Mouse (Mus musculus) C2C12 (cell line): ENCODE measurements at regions not wholly inside any gene's neighbourhood (a gene's known extent, or its start where the extent isn't known, plus 50 kb on each side); places are given as distances from the start of the nearest gene placed in this dataset.
"Not testable (repeated sequence)": the region's sequence is repeated elsewhere in the genome, so short reads cannot be mapped to it uniquely, and the experiment has no call there.

Experiments used
- H3K27me3 ChIP-seq: one replicate; pipeline ENCODE4 v1.6.1; 2011; ENCODE audit not compliant: control insufficient read depth, insufficient read depth, insufficient read length
- H3K36me3 ChIP-seq: one replicate; pipeline ENCODE4 v1.6.1; 2011; ENCODE audit not compliant: control insufficient read depth, insufficient read depth
- H3K4me3 ChIP-seq: one replicate; pipeline ENCODE4 v1.5.1; 2011; ENCODE audit warnings: mild to moderate bottlenecking, control low read depth; ENCODE audit not compliant: poor library complexity, insufficient read depth, severe bottlenecking
- H3K79me2 ChIP-seq: one replicate; pipeline ENCODE4 v1.6.1; 2011; ENCODE audit not compliant: control insufficient read depth, insufficient read depth
- H3K79me3 ChIP-seq: one replicate; pipeline ENCODE4 v1.6.1; 2011; ENCODE audit warnings: low read depth, control low read depth
- H3ac ChIP-seq: one replicate; pipeline ENCODE3; 2011; ENCODE audit warnings: low read depth; ENCODE audit not compliant: control insufficient read depth, insufficient read length
- CEBPB ChIP-seq: IDR thresholded peaks from one replicate; pipeline ENCODE4 v1.6.1; 2011; ENCODE audit warnings: low read depth, mild to moderate bottlenecking, control low read depth, moderate library complexity
- CTCF ChIP-seq: IDR thresholded peaks from one replicate; pipeline ENCODE4 v1.5.1; 2011; ENCODE audit not compliant: control insufficient read depth, insufficient read depth, insufficient read length
- FOSL1 ChIP-seq: IDR thresholded peaks from one replicate; pipeline ENCODE4 v1.8.0; 2011; ENCODE audit warnings: mild to moderate bottlenecking, low read length; ENCODE audit not compliant: poor library complexity, insufficient read depth, severe bottlenecking
- MAX ChIP-seq: IDR thresholded peaks from one replicate; pipeline ENCODE4 v1.6.1; 2011; ENCODE audit warnings: mild to moderate bottlenecking, control low read depth
- MYOD1 ChIP-seq: IDR thresholded peaks from one replicate; pipeline ENCODE4 v1.6.1; 2011; ENCODE audit warnings: low read depth; ENCODE audit not compliant: control insufficient read depth, insufficient read length
- MYOG ChIP-seq: IDR thresholded peaks from one replicate; pipeline ENCODE4 v1.6.1; 2011; ENCODE audit not compliant: control insufficient read depth, insufficient read length; ENCODE audit errors: extremely low read depth
- USF1 ChIP-seq: IDR thresholded peaks from one replicate; pipeline ENCODE4 v1.6.1; 2011; ENCODE audit warnings: low read depth, mild to moderate bottlenecking, control low read depth, moderate library complexity

GRCm38 (mm10) chr5:82733707-82734106 is 621.3 kb downstream of the Tecrl start:
- no peaks in the 10 kb centered on the region for H3K36me3 ChIP-seq
- TF ChIP-seq CEBPB (peak; percentile 43), CTCF (no peak), FOSL1 (peak; percentile 33), MYOD1 (no peak), USF1 (no peak), MAX (no peak), MYOG (no peak)
- H3K27me3 ChIP-seq = no peaks in the 10 kb centered on the region
- H3K79me2 ChIP-seq = no peaks in the 10 kb centered on the region
- no peak overlapping the region for H3ac ChIP-seq
- H3K4me3 ChIP-seq = no peak overlapping the region
- H3K79me3 ChIP-seq = no peaks in the 10 kb centered on the region

DNA sequence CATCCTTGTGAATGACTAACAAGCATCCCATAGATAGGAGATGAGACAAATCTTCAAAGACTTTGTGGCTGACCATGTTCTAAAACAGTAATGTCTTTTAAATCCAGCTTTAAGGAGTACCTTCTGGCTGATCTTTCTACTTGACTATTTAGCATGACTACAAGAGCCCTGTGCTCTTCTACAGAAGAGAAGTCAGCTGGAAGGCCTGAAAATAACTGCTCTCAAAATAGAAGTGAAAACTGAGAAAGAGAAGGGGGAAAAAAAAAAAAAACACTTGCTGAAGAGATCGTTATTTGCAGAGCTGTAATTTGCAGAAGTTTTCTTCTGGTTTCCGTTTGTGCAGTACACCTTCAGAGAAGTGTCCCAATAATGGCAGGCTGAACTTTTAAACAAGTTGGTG is 626.8 kb downstream of the Tecrl start:
- TF ChIP-seq MAX (no peak), FOSL1 (no peak), MYOG (no peak), CEBPB (no peak), CTCF (no peak), USF1 (no peak), MYOD1 (no peak)
- Histone ChIP-seq H3ac (no peak overlapping the region), H3K36me3 (no peaks in the 10 kb centered on the region), H3K4me3 (no peak overlapping the region), H3K79me2 (no peaks in the 10 kb centered on the region), H3K79me3 (no peaks in the 10 kb centered on the region), H3K27me3 (no peaks in the 10 kb centered on the region)

GRCm38 (mm10) chr5:82727250-82728003 is 627.6 kb downstream of the Tecrl start:
- no peaks in the 10 kb centered on the region for H3K79me2 ChIP-seq
- no peaks in the 10 kb centered on the region for H3K79me3 ChIP-seq
- no peaks in the 10 kb centered on the region for H3K27me3 ChIP-seq
- TF ChIP-seq MAX (no peak), CEBPB (no peak), MYOD1 (no peak), USF1 (no peak), FOSL1 (no peak), CTCF (no peak), MYOG (no peak)
- no peak overlapping the region for H3ac ChIP-seq
- H3K4me3 ChIP-seq = no peak overlapping the region
- no peaks in the 10 kb centered on the region for H3K36me3 ChIP-seq

GRCm38 (mm10) chr5:82715705-82716104 is 639.3 kb downstream of the Tecrl start:
- H3ac ChIP-seq = no peak overlapping the region
- H3K79me2 ChIP-seq = no peaks in the 10 kb centered on the region
- H3K27me3 ChIP-seq = no peaks in the 10 kb centered on the region
- H3K36me3 ChIP-seq = no peaks in the 10 kb centered on the region
- TF ChIP-seq CTCF (no peak), MAX (no peak), MYOD1 (no peak), MYOG (no peak), FOSL1 (no peak), USF1 (no peak)
- no peak overlapping the region for H3K4me3 ChIP-seq
- H3K79me3 ChIP-seq = no peaks in the 10 kb centered on the region

- not testable (repeated sequence) for H3ac ChIP-seq, H3K79me2 ChIP-seq, H3K79me3 ChIP-seq, H3K27me3 ChIP-seq, H3K36me3 ChIP-seq, H3K4me3 ChIP-seq
Observed at GRCm38 (mm10) chr5:82699666-82700065, 655.3 kb downstream of the Tecrl start.

GRCm38 (mm10) chr5:82698942-82699341 is 656.1 kb downstream of the Tecrl start:
- no peaks in the 10 kb centered on the region for H3K36me3 ChIP-seq
- TF ChIP-seq MAX = no peak
- no peak for TF ChIP-seq USF1
- TF ChIP-seq MYOD1 = no peak
- no peak for TF ChIP-seq FOSL1
- no peak for TF ChIP-seq MYOG
- TF ChIP-seq CEBPB = no peak
- TF ChIP-seq CTCF = no peak

More at GRCm38 (mm10) chr5:82698942-82699341, 656.1 kb downstream of the Tecrl start:
- H3K4me3 ChIP-seq = no peak overlapping the region
- H3ac ChIP-seq = no peak overlapping the region
- no peaks in the 10 kb centered on the region for H3K79me3 ChIP-seq
- no peaks in the 10 kb centered on the region for H3K79me2 ChIP-seq
- no peaks in the 10 kb centered on the region for H3K27me3 ChIP-seq
